Mouse (Mus musculus): Measurements from ENCODE around the gene Rap2c. TPM values are rescaled to one million over a fixed set of nuclear protein-coding genes. Genes with fewer than 3 reads are reported as not detected.

The Rap2c gene
- polyA plus RNA-seq, 1 experiment from 2014 or later = 22.4 TPM

DNA sequence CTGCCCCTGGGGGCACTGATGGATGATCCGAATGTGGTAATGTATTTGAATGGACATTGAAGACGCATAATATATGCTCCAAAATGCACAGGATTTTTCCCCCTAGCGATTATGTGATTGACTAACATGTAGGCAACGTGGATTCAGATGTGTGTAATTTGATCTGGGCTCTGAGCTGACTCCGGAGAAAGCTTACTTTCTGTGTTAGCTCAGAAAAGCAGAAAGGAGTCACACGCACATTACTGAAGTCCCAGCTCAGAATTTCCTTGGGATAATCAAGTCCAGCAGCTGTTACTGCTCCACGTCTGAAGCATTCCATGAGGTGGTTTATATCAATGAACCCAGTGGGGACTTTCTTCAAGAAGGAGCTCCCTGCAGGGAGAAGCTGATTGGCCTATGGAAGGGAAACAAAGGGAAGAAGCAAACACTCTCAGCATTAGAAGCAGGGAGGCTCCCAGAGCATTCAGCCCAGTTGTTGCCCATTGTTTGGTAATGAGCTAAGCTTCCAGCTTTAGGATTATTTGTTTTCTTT lies 17.9 kb upstream of the Rap2c start:
- H3K4me2 ChIP-seq = no peak overlapping the region
- H3K9ac ChIP-seq (ENCODE audit: low read depth, low read length) = no peak overlapping the region
- 35% methylated on average over 7 of the region's 7 CpGs for WGBS
- DNase-seq (ENCODE audit: low spot score) (no peak), ATAC-seq (replicated peaks; ENCODE audit: low FRiP score) (no peak)
- no peak overlapping the region for H3K4me3 ChIP-seq (ENCODE audit: low read depth, low read length)
- no peaks in the 10 kb centered on the region for H3K4me1 ChIP-seq (replicated peaks; ENCODE audit: control insufficient read depth, insufficient read depth, low read length)
- no peak overlapping the region for H3K27ac ChIP-seq (ENCODE audit: low read depth, low read length)
- no peaks in the 10 kb centered on the region for H3K9me3 ChIP-seq (ENCODE audit: control insufficient read depth, low read length)
- no peaks in the 10 kb centered on the region for H3K36me3 ChIP-seq (ENCODE audit: control insufficient read depth, insufficient read depth, low read length)
- no peaks in the 10 kb centered on the region for H3K27me3 ChIP-seq (replicated peaks; ENCODE audit: control insufficient read depth, insufficient read depth, low read length)

DNA sequence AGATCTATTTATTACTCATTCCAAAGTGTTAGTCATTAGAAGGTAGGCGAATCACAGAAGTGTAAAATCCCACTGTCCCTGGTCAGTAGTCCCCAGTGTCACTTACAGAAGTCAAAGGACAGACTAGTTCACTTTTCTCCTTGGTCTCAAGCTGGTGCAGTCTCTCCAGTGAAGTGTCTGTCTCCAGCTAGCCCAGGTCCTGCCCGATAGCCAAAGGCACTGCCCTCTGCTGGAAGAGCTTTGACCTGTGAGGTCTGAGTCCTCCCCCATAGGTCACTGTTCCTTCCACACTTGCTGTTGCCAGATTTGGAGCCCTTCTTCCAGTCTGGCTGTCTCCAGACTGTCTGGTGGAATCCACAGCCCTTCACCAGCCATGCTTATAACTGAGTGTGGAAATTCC lies 2.1 kb upstream of the Rap2c start:
- WGBS = 29% methylated on average over 2 of the region's 2 CpGs
- no peaks in the 10 kb centered on the region for H3K36me3 ChIP-seq (ENCODE audit: control insufficient read depth, insufficient read depth, low read length)
- H3K9me3 ChIP-seq (ENCODE audit: control insufficient read depth, low read length) = no peaks in the 10 kb centered on the region
- no peak overlapping the region for H3K27ac ChIP-seq (ENCODE audit: low read depth, low read length)
- DNase-seq (ENCODE audit: low spot score) (no peak), ATAC-seq (replicated peaks; ENCODE audit: low FRiP score) (peak; percentile 42; the same call in 1 of the 2 replicates)
- H3K4me2 ChIP-seq = peak overlapping the region; percentile 57
- no peaks in the 10 kb centered on the region for H3K4me1 ChIP-seq (replicated peaks; ENCODE audit: control insufficient read depth, insufficient read depth, low read length)
- no peaks in the 10 kb centered on the region for H3K27me3 ChIP-seq (replicated peaks; ENCODE audit: control insufficient read depth, insufficient read depth, low read length)
- H3K4me3 ChIP-seq (ENCODE audit: low read depth, low read length) = no peak overlapping the region
- H3K9ac ChIP-seq (ENCODE audit: low read depth, low read length) = no peak overlapping the region

DNA sequence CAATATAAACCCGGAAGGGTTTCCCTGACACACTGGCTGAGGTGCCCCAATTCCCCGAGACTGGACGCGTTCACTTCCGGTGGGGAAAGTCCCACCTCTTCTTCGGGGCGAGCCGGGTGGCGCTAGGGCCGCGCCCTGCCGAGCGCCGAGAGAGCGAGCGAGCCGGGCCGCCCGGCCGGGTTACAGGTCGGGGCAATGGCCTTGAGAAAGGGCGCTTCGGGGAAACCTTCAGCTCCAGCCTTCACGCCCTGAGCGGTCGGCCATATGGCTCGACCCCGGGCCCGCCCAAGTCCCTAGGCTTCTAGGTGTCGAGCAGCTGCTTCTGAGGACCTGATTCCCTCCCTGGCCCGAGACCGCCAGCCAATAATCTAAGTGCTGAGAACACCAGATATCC lies 965 bp upstream of the Rap2c start:
- peak; percentile 87 for ATAC-seq (replicated peaks; ENCODE audit: low FRiP score)
- no peaks in the 10 kb centered on the region for H3K4me1 ChIP-seq (replicated peaks; ENCODE audit: control insufficient read depth, insufficient read depth, low read length)
- H3K9ac ChIP-seq (ENCODE audit: low read depth, low read length) = peak overlapping the region; percentile 87
- no peaks in the 10 kb centered on the region for H3K27me3 ChIP-seq (replicated peaks; ENCODE audit: control insufficient read depth, insufficient read depth, low read length)
- peak overlapping the region; percentile 57 for H3K4me2 ChIP-seq
- peak overlapping the region; percentile 62 for H3K4me3 ChIP-seq (ENCODE audit: low read depth, low read length)
- H3K27ac ChIP-seq (ENCODE audit: low read depth, low read length) = peak overlapping the region; percentile 89
- DNase-seq (ENCODE audit: low spot score) = peak; percentile 68
- H3K9me3 ChIP-seq (ENCODE audit: control insufficient read depth, low read length) = no peaks in the 10 kb centered on the region
- 10% methylated on average over 30 of the region's 32 CpGs for WGBS
- no peaks in the 10 kb centered on the region for H3K36me3 ChIP-seq (ENCODE audit: control insufficient read depth, insufficient read depth, low read length)

DNA sequence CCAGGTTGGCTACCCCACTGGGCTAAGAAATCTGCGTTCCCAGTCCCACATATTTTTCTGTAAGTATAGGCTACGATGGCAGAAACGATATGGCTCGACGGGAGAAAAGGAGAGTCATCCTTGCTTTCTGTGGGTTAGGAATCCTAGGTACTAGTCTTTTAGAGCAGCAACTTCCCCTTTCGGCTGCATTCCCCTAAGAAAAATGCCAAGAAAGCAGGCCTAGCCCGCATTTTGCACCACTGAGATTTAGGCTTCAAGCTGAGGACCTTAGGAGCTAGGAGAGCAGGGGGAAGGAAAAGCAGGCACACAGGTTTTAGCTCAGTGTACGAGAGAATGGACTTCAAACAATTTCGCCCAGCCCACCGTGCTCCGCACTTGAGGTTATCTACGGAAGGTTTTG lies 892 bp downstream of the Rap2c start:
- H3K9me3 ChIP-seq (ENCODE audit: control insufficient read depth, low read length) = no peaks in the 10 kb centered on the region
- H3K4me3 ChIP-seq (ENCODE audit: low read depth, low read length) = peak overlapping the region; percentile 62
- ATAC-seq (replicated peaks; ENCODE audit: low FRiP score) (no peak), DNase-seq (ENCODE audit: low spot score) (no peak)
- H3K4me2 ChIP-seq = peak overlapping the region; percentile 66
- H3K9ac ChIP-seq (ENCODE audit: low read depth, low read length) = peak overlapping the region; percentile 46; the same call in 1 of the 2 replicates
- no peak overlapping the region for H3K27ac ChIP-seq (ENCODE audit: low read depth, low read length)
- H3K36me3 ChIP-seq (ENCODE audit: control insufficient read depth, insufficient read depth, low read length) = no peaks in the 10 kb centered on the region
- WGBS = 21% methylated on average over 12 of the region's 12 CpGs
- no peaks in the 10 kb centered on the region for H3K4me1 ChIP-seq (replicated peaks; ENCODE audit: control insufficient read depth, insufficient read depth, low read length)
- no peaks in the 10 kb centered on the region for H3K27me3 ChIP-seq (replicated peaks; ENCODE audit: control insufficient read depth, insufficient read depth, low read length)

DNA sequence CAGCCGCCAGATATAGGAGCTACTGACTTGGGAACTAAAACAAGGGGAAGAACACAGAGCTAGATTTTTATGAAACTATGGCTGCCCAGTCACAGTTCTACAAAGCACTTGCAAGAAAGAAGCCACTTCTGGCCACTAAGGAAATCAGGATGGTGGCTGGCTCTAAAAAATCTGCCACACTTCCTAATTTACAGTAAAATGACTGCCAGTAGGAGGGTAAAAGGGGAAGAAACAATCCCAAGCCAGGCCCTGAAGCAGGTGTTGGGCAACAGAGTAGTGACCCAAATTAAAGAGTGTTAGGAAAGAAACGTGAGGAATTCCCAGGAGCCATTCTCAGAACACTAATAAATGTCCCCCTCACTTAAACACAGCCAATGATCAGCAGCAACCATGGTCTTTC lies 5.5 kb downstream of the Rap2c start:
- Histone ChIP-seq H3K4me1 (replicated peaks; ENCODE audit: control insufficient read depth, insufficient read depth, low read length) (no peaks in the 10 kb centered on the region), H3K4me3 (ENCODE audit: low read depth, low read length) (no peak overlapping the region), H3K36me3 (ENCODE audit: control insufficient read depth, insufficient read depth, low read length) (no peaks in the 10 kb centered on the region), H3K27ac (ENCODE audit: low read depth, low read length) (no peak overlapping the region), H3K9ac (ENCODE audit: low read depth, low read length) (no peak overlapping the region), H3K4me2 (no peak overlapping the region), H3K27me3 (replicated peaks; ENCODE audit: control insufficient read depth, insufficient read depth, low read length) (no peaks in the 10 kb centered on the region), H3K9me3 (ENCODE audit: control insufficient read depth, low read length) (no peaks in the 10 kb centered on the region)
- ATAC-seq (replicated peaks; ENCODE audit: low FRiP score) (no peak), DNase-seq (ENCODE audit: low spot score) (no peak)
- 69% methylated on average over 2 of the region's 2 CpGs for WGBS

DNA sequence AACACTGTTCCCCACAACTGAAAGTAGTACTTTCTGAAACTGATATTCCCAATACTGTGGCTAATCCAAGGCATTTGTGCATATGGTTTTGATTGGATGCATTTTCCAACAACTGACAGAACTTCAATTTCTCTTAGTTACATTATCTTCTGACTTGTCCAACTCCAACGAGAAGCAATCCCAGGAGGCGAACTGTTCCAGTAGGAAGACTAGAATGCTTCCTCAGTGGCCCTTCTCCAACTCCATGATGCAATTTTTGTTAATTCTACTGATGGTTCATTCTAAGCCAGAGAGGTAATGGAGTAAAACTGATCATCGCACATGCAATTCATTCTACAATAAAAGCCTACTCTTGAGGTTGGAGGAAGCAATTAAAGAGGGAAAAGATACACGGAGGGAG lies 7.5 kb downstream of the Rap2c start:
- DNase-seq (ENCODE audit: low spot score) (no peak), ATAC-seq (replicated peaks; ENCODE audit: low FRiP score) (no peak)
- Histone ChIP-seq H3K27me3 (replicated peaks; ENCODE audit: control insufficient read depth, insufficient read depth, low read length) (no peaks in the 10 kb centered on the region), H3K4me3 (ENCODE audit: low read depth, low read length) (no peak overlapping the region), H3K4me2 (no peak overlapping the region), H3K36me3 (ENCODE audit: control insufficient read depth, insufficient read depth, low read length) (no peaks in the 10 kb centered on the region), H3K4me1 (replicated peaks; ENCODE audit: control insufficient read depth, insufficient read depth, low read length) (no peaks in the 10 kb centered on the region), H3K9ac (ENCODE audit: low read depth, low read length) (no peak overlapping the region), H3K27ac (ENCODE audit: low read depth, low read length) (no peak overlapping the region), H3K9me3 (ENCODE audit: control insufficient read depth, low read length) (no peaks in the 10 kb centered on the region)
- WGBS = 82% methylated on average over 4 of the region's 4 CpGs

DNA sequence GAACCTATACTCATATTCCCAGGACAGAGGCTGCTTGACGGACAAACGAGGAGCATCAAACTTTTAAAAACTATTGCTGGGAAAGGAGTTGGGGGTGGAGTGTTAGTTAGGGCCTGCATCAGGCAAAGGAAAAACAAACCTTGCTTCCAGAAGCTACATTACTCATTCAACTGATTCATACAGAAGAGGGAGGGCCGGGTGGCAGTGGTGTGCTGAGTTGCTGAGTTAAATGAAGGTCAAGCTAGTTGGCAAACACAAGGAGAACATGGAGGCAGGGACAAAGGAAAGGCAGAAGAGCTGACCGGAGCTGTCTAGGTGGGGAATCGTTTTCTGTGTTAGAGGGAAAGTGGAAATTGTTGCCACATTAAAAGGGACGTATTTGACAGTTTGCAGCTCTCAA lies 17.0 kb downstream of the Rap2c start:
- Histone ChIP-seq H3K4me3 (ENCODE audit: low read depth, low read length) (no peak overlapping the region), H3K4me1 (replicated peaks; ENCODE audit: control insufficient read depth, insufficient read depth, low read length) (no peaks in the 10 kb centered on the region), H3K27ac (ENCODE audit: low read depth, low read length) (no peak overlapping the region), H3K9me3 (ENCODE audit: control insufficient read depth, low read length) (no peaks in the 10 kb centered on the region), H3K9ac (ENCODE audit: low read depth, low read length) (no peak overlapping the region), H3K36me3 (ENCODE audit: control insufficient read depth, insufficient read depth, low read length) (no peaks in the 10 kb centered on the region), H3K27me3 (replicated peaks; ENCODE audit: control insufficient read depth, insufficient read depth, low read length) (no peaks in the 10 kb centered on the region), H3K4me2 (no peak overlapping the region)
- no peak for ATAC-seq (replicated peaks; ENCODE audit: low FRiP score)
- 86% methylated on average over 6 of the region's 6 CpGs for WGBS
- DNase-seq (ENCODE audit: low spot score) = no peak

DNA sequence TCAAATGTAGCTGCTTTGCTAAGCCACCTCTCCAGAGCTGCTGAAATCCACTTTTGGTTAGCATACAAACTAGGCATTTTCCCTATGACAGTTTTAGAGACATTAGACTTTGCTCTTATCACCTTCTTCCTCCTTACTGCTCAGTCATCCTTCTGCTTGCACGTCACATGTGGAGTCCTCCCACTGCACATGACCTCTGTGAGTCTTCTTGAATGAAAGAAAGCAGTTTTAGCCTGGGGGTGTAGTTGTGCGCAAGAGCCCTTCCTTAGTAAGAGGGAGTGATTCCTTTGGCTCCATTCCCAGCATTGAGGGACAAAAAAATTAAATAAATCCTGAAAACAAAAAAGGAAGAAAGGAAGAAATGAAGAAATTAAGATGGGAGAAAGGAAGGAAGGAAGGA lies 22.5 kb downstream of the Rap2c start:
- Histone ChIP-seq H3K4me2 (no peak overlapping the region), H3K27me3 (replicated peaks; ENCODE audit: control insufficient read depth, insufficient read depth, low read length) (no peaks in the 10 kb centered on the region), H3K27ac (ENCODE audit: low read depth, low read length) (no peak overlapping the region), H3K36me3 (ENCODE audit: control insufficient read depth, insufficient read depth, low read length) (no peaks in the 10 kb centered on the region), H3K4me1 (replicated peaks; ENCODE audit: control insufficient read depth, insufficient read depth, low read length) (no peaks in the 10 kb centered on the region), H3K4me3 (ENCODE audit: low read depth, low read length) (no peak overlapping the region), H3K9ac (ENCODE audit: low read depth, low read length) (no peak overlapping the region), H3K9me3 (ENCODE audit: control insufficient read depth, low read length) (no peaks in the 10 kb centered on the region)
- WGBS = 63% methylated on average over 2 of the region's 2 CpGs
- no peak for DNase-seq (ENCODE audit: low spot score)
- no peak for ATAC-seq (replicated peaks; ENCODE audit: low FRiP score)

DNA sequence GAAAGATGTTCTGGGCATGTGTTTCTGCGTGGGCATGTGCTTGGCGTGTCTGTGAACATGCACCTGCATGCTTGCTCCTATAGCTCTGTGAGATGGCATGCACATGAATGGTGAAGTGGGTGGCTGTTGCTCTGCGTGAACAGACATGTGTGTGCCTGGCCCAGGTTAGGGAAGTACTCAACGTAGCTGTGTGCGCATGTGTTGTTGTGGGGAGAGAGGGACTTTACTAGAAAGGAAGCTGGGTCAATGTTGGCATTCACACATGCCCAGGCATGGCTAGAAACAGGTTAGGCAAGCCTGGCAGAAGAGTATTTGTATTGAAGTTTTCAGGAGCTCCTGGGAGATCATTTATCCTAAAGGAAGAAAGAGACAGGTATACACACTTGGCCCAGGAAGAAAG lies 26.5 kb downstream of the Rap2c start:
- no peaks in the 10 kb centered on the region for H3K9me3 ChIP-seq (ENCODE audit: control insufficient read depth, low read length)
- no peak overlapping the region for H3K9ac ChIP-seq (ENCODE audit: low read depth, low read length)
- no peak overlapping the region for H3K27ac ChIP-seq (ENCODE audit: low read depth, low read length)
- H3K4me1 ChIP-seq (replicated peaks; ENCODE audit: control insufficient read depth, insufficient read depth, low read length) = no peaks in the 10 kb centered on the region
- ATAC-seq (replicated peaks; ENCODE audit: low FRiP score) (no peak), DNase-seq (ENCODE audit: low spot score) (no peak)
- no peak overlapping the region for H3K4me3 ChIP-seq (ENCODE audit: low read depth, low read length)
- 84% methylated on average over 5 of the region's 5 CpGs for WGBS
- no peak overlapping the region for H3K4me2 ChIP-seq
- H3K27me3 ChIP-seq (replicated peaks; ENCODE audit: control insufficient read depth, insufficient read depth, low read length) = no peaks in the 10 kb centered on the region; the same call in 1 of the 2 replicates
- no peaks in the 10 kb centered on the region for H3K36me3 ChIP-seq (ENCODE audit: control insufficient read depth, insufficient read depth, low read length)
